Mouse (Mus musculus): Measurements from ENCODE around the gene Ccdc70.

DNA sequence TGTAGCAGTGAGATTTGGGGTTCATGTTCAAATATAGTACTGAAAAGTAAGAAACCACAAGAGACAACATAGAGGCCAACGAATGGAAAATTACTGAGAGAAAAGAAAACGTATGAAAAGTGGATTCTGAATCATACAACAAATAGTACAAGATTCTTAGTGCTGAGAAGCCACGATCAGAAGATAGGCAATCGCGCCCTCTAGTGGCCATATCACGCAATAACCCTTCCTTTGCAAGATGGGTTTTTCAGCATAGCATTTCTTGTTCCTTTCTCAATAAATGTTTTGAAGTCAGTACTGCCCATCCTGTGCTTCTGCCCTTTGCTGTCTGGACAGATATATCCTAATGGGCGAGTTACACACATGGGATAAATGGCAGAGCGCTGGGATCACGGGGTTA is 14.3 kb upstream of the Ccdc70 start:
- TF ChIP-seq POLR2A (IDR thresholded peaks at IDR 0.05; ENCODE audit: insufficient read depth, low read depth, low read length) = no peak
- no peak for TF ChIP-seq CTCF (IDR thresholded peaks at IDR 0.05; ENCODE audit: insufficient read depth, low read depth, low read length)
